Mouse (Mus musculus) hindbrain, embryonic 15.5 days (tissue): Measurements from ENCODE around the gene Rai1. TPM values are rescaled to one million over a fixed set of nuclear protein-coding genes. Genes with fewer than 3 reads are reported as not detected.

Source experiments
- ATAC-seq: fragments of 200-750 bp; cut with Nextera tagmentation; 2 replicates; pipeline ENCODE4 v1.8.0; 2017; ENCODE audit warnings: low read depth, moderate number of reproducible peaks, moderate TSS enrichment; ENCODE audit not compliant: low FRiP score
- H3K27ac ChIP-seq: fragments of 300-500 bp; sonication (generic); replicated peaks from 2 replicates; pipeline ENCODE4 v1.5.1; 2015; ENCODE audit warnings: mild to moderate bottlenecking, inconsistent platforms
- H3K27me3 ChIP-seq: fragments of 300-500 bp; sonication (generic); 2 replicates; pipeline ENCODE4 v1.6.1; 2015; ENCODE audit warnings: control low read depth, inconsistent platforms
- H3K36me3 ChIP-seq: fragments of 300-500 bp; sonication (generic); 2 replicates; pipeline ENCODE4 v1.6.1; 2015; ENCODE audit warnings: control low read depth, inconsistent platforms
- H3K4me1 ChIP-seq: fragments of 300-500 bp; sonication (generic); replicated peaks from 2 replicates; pipeline ENCODE4 v1.6.1; 2015; ENCODE audit warnings: control low read depth, inconsistent platforms
- H3K4me2 ChIP-seq: fragments of 300-500 bp; sonication (generic); 2 replicates; pipeline ENCODE4 v1.6.1; 2015; ENCODE audit warnings: moderate library complexity, mild to moderate bottlenecking, inconsistent platforms
- H3K4me3 ChIP-seq: fragments of 300-500 bp; sonication (generic); 2 replicates; pipeline ENCODE4 v1.5.1; 2015; ENCODE audit warnings: mild to moderate bottlenecking, inconsistent platforms
- H3K9ac ChIP-seq: fragments of 300-500 bp; sonication (generic); 2 replicates; pipeline ENCODE4 v1.6.1; 2015; ENCODE audit warnings: inconsistent platforms
- H3K9me3 ChIP-seq: fragments of 300-500 bp; sonication (generic); 2 replicates; pipeline ENCODE4 v1.6.1; 2016; ENCODE audit warnings: control low read depth, inconsistent platforms
- WGBS: fragments of 180-500 bp; shearing (Covaris S2); methylation state at CpG from one replicate; pipeline ENCODE4 v1.1.7; 2015; 5-methylcytosine and 5-hydroxymethylcytosine counted together
- polyA plus RNA-seq: library from polyadenylated mRNA; unstranded; fragments of >200 nt; fragmentation: Nextera tagmentation; extraction: Ambion mirVana; gene quantifications from 2 replicates; pipeline ENCODE4 v1.2.1, GENCODE M21; 2015

Rai1 gene
- polyA plus RNA-seq, 1 experiment from 2014 or later: 32.5 TPM

GRCm38 (mm10) chr11:60202710-60203638, 98.2 kb downstream of the Rai1 start:
- 0 out of 2 replicates have a peak overlapping the region, but pooled peaks have one; percentile 1 for H3K9ac ChIP-seq
- no peaks in the 10 kb centered on the region for H3K9me3 ChIP-seq
- peak overlapping the region; percentile 63 for H3K27ac ChIP-seq
- WGBS: 64% methylated on average over 26 of the region's 26 CpGs
- H3K4me2 ChIP-seq: no peak overlapping the region
- H3K27me3 ChIP-seq: no peaks in the 10 kb centered on the region
- no peak for ATAC-seq
- H3K4me3 ChIP-seq: no peak overlapping the region
- peaks cover 56% of the 10 kb centered on the region for H3K4me1 ChIP-seq
- peaks cover 19% of the 10 kb centered on the region for H3K36me3 ChIP-seq

DNA sequence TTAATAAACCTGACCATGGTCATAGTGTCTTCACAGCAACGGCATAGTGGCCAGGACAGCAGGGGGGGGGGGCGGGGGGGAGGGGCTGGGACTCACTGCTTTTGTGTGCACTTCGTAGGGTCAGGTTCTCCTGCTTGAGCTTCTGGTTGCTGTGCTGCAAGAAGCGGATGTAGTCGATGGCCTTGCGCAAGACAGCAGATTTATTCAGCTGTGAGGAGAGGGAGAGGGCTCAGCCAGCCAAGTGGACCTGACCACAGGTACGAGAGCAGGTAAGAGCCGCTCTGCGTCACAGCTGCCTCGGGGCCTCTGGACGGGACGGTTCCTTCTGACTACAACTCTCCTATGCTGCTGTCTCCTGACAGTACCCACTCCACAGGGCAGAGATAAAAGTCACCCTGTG, 100.2 kb downstream of the Rai1 start:
- Histone ChIP-seq H3K36me3 (peaks cover 19% of the 10 kb centered on the region), H3K4me2 (no peak overlapping the region), H3K9ac (no peak overlapping the region), H3K9me3 (no peaks in the 10 kb centered on the region), H3K4me1 (peaks cover 73% of the 10 kb centered on the region), H3K27ac (no peak overlapping the region), H3K4me3 (no peak overlapping the region), H3K27me3 (no peaks in the 10 kb centered on the region)
- 86% methylated on average over 12 of the region's 12 CpGs for WGBS
- no peak for ATAC-seq

- H3K9ac ChIP-seq: no peak overlapping the region
- no peaks in the 10 kb centered on the region for H3K9me3 ChIP-seq
- peak overlapping the region; percentile 25; the same call in 1 of the 2 replicates for H3K27ac ChIP-seq
- H3K4me1 ChIP-seq: peaks cover 75% of the 10 kb centered on the region
- no peak overlapping the region for H3K4me3 ChIP-seq
- ATAC-seq: no peak
- H3K36me3 ChIP-seq: peaks cover 17% of the 10 kb centered on the region
- no peaks in the 10 kb centered on the region for H3K27me3 ChIP-seq
- 62% methylated on average over 5 of the region's 5 CpGs for WGBS
- H3K4me2 ChIP-seq: no peak overlapping the region
These were observed 101.4 kb downstream of the Rai1 start for GRCm38 (mm10) chr11:60206207-60206606.

GRCm38 (mm10) chr11:60208201-60208600, 103.4 kb downstream of the Rai1 start:
- peak overlapping the region; percentile 62 for H3K4me2 ChIP-seq
- ATAC-seq: no peak
- H3K9ac ChIP-seq: peak overlapping the region; percentile 32; the same call in 1 of the 2 replicates
- peak overlapping the region; percentile 42 for H3K4me3 ChIP-seq
- WGBS: 60% methylated on average over 6 of the region's 6 CpGs
- H3K27me3 ChIP-seq: no peaks in the 10 kb centered on the region
- H3K4me1 ChIP-seq: peaks cover 76% of the 10 kb centered on the region
- H3K36me3 ChIP-seq: peaks cover 12% of the 10 kb centered on the region; the same call in 1 of the 2 replicates
- H3K27ac ChIP-seq: peak overlapping the region; percentile 74
- no peaks in the 10 kb centered on the region for H3K9me3 ChIP-seq

- ATAC-seq: 0 out of 2 replicates have a peak, but pooled peaks have one; percentile 1
- Histone ChIP-seq H3K27me3 (no peaks in the 10 kb centered on the region), H3K4me1 (peaks cover 71% of the 10 kb centered on the region), H3K9ac (peak overlapping the region; percentile 32), H3K4me3 (peak overlapping the region; percentile 42), H3K36me3 (peaks cover 10% of the 10 kb centered on the region; the same call in 1 of the 2 replicates), H3K4me2 (peak overlapping the region; percentile 62), H3K9me3 (no peaks in the 10 kb centered on the region), H3K27ac (peak overlapping the region; percentile 74)
- WGBS: 41% methylated on average over 4 of the region's 4 CpGs
These were observed 103.9 kb downstream of the Rai1 start for GRCm38 (mm10) chr11:60208712-60209111.

- ATAC-seq: peak; percentile 71
- H3K27ac ChIP-seq: peak overlapping the region; percentile 74
- H3K36me3 ChIP-seq: peaks cover 5% of the 10 kb centered on the region; the same call in 1 of the 2 replicates
- H3K4me2 ChIP-seq: peak overlapping the region; percentile 62
- H3K9ac ChIP-seq: peak overlapping the region; percentile 32
- WGBS: 30% methylated on average over 7 of the region's 7 CpGs
- peak overlapping the region; percentile 42 for H3K4me3 ChIP-seq
- H3K4me1 ChIP-seq: peaks cover 71% of the 10 kb centered on the region
- H3K9me3 ChIP-seq: no peaks in the 10 kb centered on the region
- no peaks in the 10 kb centered on the region for H3K27me3 ChIP-seq
These were observed 104.6 kb downstream of the Rai1 start for GRCm38 (mm10) chr11:60209217-60209932.

DNA sequence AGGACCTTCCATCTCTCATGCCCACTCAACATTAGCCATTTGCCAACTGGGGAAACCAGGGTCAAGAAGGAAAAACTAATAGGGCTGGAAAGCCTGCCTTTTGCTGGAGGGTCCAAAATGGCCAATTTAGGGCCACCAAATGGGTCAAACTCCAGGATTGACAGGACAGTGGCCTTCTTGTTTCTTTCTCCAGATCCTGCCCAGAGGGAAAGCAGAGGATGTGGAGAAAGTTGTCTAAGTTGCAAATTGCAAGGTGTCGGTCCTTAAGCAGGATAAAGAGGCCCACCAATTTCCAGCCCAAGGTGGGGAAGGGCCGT, 105.1 kb downstream of the Rai1 start:
- no peak for ATAC-seq
- Histone ChIP-seq H3K9me3 (no peaks in the 10 kb centered on the region), H3K4me3 (peak overlapping the region; percentile 42), H3K27me3 (no peaks in the 10 kb centered on the region), H3K4me2 (peak overlapping the region; percentile 62), H3K4me1 (peaks cover 71% of the 10 kb centered on the region), H3K27ac (peak overlapping the region; percentile 74), H3K9ac (peak overlapping the region; percentile 32), H3K36me3 (peaks cover 4% of the 10 kb centered on the region; the same call in 1 of the 2 replicates)
- 2% methylated on average over 2 of the region's 2 CpGs for WGBS

GRCm38 (mm10) chr11:60210305-60210724, 105.5 kb downstream of the Rai1 start:
- H3K27ac ChIP-seq: peak overlapping the region; percentile 74
- H3K4me3 ChIP-seq: peak overlapping the region; percentile 42
- peaks cover 69% of the 10 kb centered on the region for H3K4me1 ChIP-seq
- H3K4me2 ChIP-seq: peak overlapping the region; percentile 62
- under 1% methylated on average over 47 of the region's 47 CpGs for WGBS
- peak overlapping the region; percentile 32 for H3K9ac ChIP-seq
- H3K36me3 ChIP-seq: peaks cover 1% of the 10 kb centered on the region; the same call in 1 of the 2 replicates
- peak; percentile 78 for ATAC-seq
- no peaks in the 10 kb centered on the region for H3K27me3 ChIP-seq
- H3K9me3 ChIP-seq: no peaks in the 10 kb centered on the region

GRCm38 (mm10) chr11:60211152-60211551, 106.3 kb downstream of the Rai1 start:
- no peak overlapping the region for H3K4me3 ChIP-seq
- peaks cover 61% of the 10 kb centered on the region for H3K4me1 ChIP-seq

DNA sequence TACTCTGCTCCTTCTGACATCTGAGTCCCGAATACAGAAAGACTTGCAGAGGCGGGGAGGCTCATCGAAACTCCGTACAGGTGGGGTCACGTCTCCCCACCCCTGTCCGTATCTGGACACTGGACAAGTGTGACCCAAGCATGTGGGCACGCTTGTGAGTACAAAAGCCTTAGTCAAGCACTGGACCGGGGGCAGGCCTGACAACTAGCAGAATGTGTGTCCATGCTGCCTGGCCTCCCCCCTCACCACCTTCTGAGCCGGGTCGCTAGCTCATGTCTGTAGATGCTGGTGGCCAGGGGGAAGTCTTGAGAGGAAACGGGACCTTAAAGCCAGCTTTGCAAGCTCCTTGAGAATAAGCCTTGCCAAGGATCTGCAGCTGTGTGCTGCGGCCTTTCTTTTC, 106.9 kb downstream of the Rai1 start:
- Histone ChIP-seq H3K4me1 (peaks cover 55% of the 10 kb centered on the region), H3K27me3 (no peaks in the 10 kb centered on the region), H3K9me3 (no peaks in the 10 kb centered on the region), H3K4me2 (no peak overlapping the region), H3K36me3 (no peaks in the 10 kb centered on the region), H3K27ac (no peak overlapping the region), H3K9ac (no peak overlapping the region), H3K4me3 (no peak overlapping the region)
- no peak for ATAC-seq
- 64% methylated on average over 12 of the region's 12 CpGs for WGBS

More at GRCm38 (mm10) chr11:60211152-60211551, 106.3 kb downstream of the Rai1 start:
- H3K36me3 ChIP-seq: no peaks in the 10 kb centered on the region
- H3K4me2 ChIP-seq: 0 out of 2 replicates have a peak overlapping the region, but pooled peaks have one; percentile 62
- ATAC-seq: no peak
- no peaks in the 10 kb centered on the region for H3K27me3 ChIP-seq
- H3K9ac ChIP-seq: no peak overlapping the region
- WGBS: 45% methylated on average over 3 of the region's 3 CpGs
- no peaks in the 10 kb centered on the region for H3K9me3 ChIP-seq
- H3K27ac ChIP-seq: peak overlapping the region; percentile 74; the same call in 1 of the 2 replicates

DNA sequence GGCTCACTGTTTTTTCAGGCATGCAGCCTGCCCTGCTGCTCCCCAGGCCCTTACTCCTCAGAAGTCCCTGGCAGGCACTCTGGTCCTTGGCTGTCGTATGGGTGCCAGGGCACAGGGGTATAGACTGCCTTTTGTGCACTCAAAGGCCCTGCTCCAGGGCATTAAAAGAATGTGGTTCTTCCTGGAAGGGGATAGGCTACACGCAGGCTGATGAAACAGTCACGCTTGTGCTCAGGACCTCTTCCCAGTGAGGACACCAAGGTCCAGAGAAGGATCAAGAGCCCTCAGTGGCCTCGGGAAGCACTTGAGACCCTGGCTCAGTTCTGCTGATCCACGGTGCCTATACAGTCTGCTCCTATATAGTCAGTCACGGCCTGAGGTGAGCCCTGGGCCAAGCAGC, 108.5 kb downstream of the Rai1 start:
- no peaks in the 10 kb centered on the region for H3K36me3 ChIP-seq
- no peaks in the 10 kb centered on the region for H3K9me3 ChIP-seq
- 59% methylated on average over 6 of the region's 6 CpGs for WGBS
- no peak overlapping the region for H3K27ac ChIP-seq
- H3K4me3 ChIP-seq: no peak overlapping the region
- ATAC-seq: no peak
- H3K27me3 ChIP-seq: no peaks in the 10 kb centered on the region
- no peak overlapping the region for H3K4me2 ChIP-seq
- peaks cover 40% of the 10 kb centered on the region for H3K4me1 ChIP-seq
- H3K9ac ChIP-seq: no peak overlapping the region

- 76% methylated on average over 1 of the region's 1 CpGs for WGBS
These were observed 111.9 kb downstream of the Rai1 start for GRCm38 (mm10) chr11:60216671-60217070.

More at GRCm38 (mm10) chr11:60216671-60217070, 111.9 kb downstream of the Rai1 start:
- no peaks in the 10 kb centered on the region for H3K9me3 ChIP-seq
- H3K4me3 ChIP-seq: no peak overlapping the region
- no peaks in the 10 kb centered on the region for H3K36me3 ChIP-seq
- no peaks in the 10 kb centered on the region for H3K27me3 ChIP-seq
- H3K4me1 ChIP-seq: peaks cover 23% of the 10 kb centered on the region
- no peak overlapping the region for H3K9ac ChIP-seq
- no peak for ATAC-seq
- H3K27ac ChIP-seq: no peak overlapping the region
- H3K4me2 ChIP-seq: no peak overlapping the region
